13 mouse cellular contexts compared by ENCODE assay signal in genomic region chr11:83410510-83410909, GRCm38 (mm10). TPM values are rescaled to one million over a fixed set of nuclear protein-coding genes. Genes with fewer than 3 reads are reported as not detected.
DNase-seq lines count a peak whose midpoint lies in the region; ATAC-seq and TF ChIP-seq lines count a peak whose summit lies in the region.
"Had no signal": no experiment of that assay in that cellular context is flagged by ENCODE, and none has a peak within 500 bp of the region (broad histone marks: within the 10 kb centered on the region; RNA-seq: fewer than 3 reads in every experiment).

No protein-coding gene starts in this region.

- H3K9ac ChIP-seq in heart, embryonic 11.5 days (ENCODE audit: low read depth, low read length), result peak overlapping the region; percentile 80
- H3K9ac ChIP-seq in CH12.LX (ENCODE audit: insufficient read depth, low read depth), result no peak overlapping the region
- H3K9ac ChIP-seq in forebrain, embryonic 14.5 days (ENCODE audit: low read length), result peak overlapping the region; percentile 89
- 0 out of 2 replicates have a peak overlapping the region, but pooled peaks have one; percentile 73 for H3K9ac ChIP-seq in limb, embryonic 14.5 days (ENCODE audit: low read depth, low read length, severe bottlenecking)

- dilution Hi-C loops in CH12.LX (cut with MboI; ENCODE audit: extremely low pct_ligation_motif_present, extremely low pct_unique_long_range_greater_than_20kb, low sequenced_read_pairs), result no loop called here

- 50% methylated on average over 6 of the region's 6 CpGs for WGBS in heart, embryonic 11.5 days (ENCODE audit: insufficient replicate concordance)
- 33% methylated on average over 6 of the region's 6 CpGs for WGBS in forebrain, embryonic 14.5 days
- 41% methylated on average over 6 of the region's 6 CpGs for WGBS in limb, embryonic 14.5 days

- H3K4me2 ChIP-seq in heart, embryonic 11.5 days, result peak overlapping the region; percentile 84
- H3K4me2 ChIP-seq in CH12.LX (ENCODE audit: insufficient read depth, low read depth, poor library complexity, severe bottlenecking), result no peak overlapping the region
- H3K4me2 ChIP-seq in forebrain, embryonic 14.5 days (ENCODE audit: low read length), result peak overlapping the region; percentile 59
- peak overlapping the region; percentile 86 for H3K4me2 ChIP-seq in limb, embryonic 14.5 days (replicated peaks; ENCODE audit: low read depth, low read length, severe bottlenecking)

- no peak for ATAC-seq in heart, embryonic 11.5 days (replicated peaks; ENCODE audit: insufficient number of reproducible peaks, low FRiP score, low TSS enrichment)
- no peak for ATAC-seq in forebrain, embryonic 14.5 days
- ATAC-seq in limb, embryonic 14.5 days (ENCODE audit: low FRiP score, low read depth), result no peak

- no peaks in the 10 kb centered on the region for H3K36me3 ChIP-seq in heart, embryonic 11.5 days (ENCODE audit: control insufficient read depth, insufficient read depth, low read length)
- H3K36me3 ChIP-seq in CH12.LX (replicated peaks in 1 of 2; ENCODE audit: control insufficient read depth in 1 of 2, insufficient read depth in 1 of 2, low read length in 1 of 2), result peaks cover 0 to 5% of the 10 kb centered on the region in 2 experiments
- no peaks in the 10 kb centered on the region for H3K36me3 ChIP-seq in forebrain, embryonic 14.5 days (ENCODE audit: control insufficient read depth, insufficient read depth, low read length)
- H3K36me3 ChIP-seq in limb, embryonic 14.5 days (ENCODE audit: control insufficient read depth, insufficient read depth, low read length), result no peaks in the 10 kb centered on the region

- H3K27ac ChIP-seq in heart, embryonic 11.5 days (ENCODE audit: low read depth, low read length), result no peak overlapping the region
- no peak overlapping the region for H3K27ac ChIP-seq in CH12.LX (ENCODE audit: insufficient read depth, low read depth)
- H3K27ac ChIP-seq in forebrain, embryonic 14.5 days (ENCODE audit: low read depth, low read length), result no peak overlapping the region
- H3K27ac ChIP-seq in limb, embryonic 14.5 days (replicated peaks; ENCODE audit: low read depth, low read length), result no peak overlapping the region

- in situ Hi-C loops in CH12.LX (cut with MboI; ENCODE audit: low pct_ligation_motif_present, low pct_unique_long_range_greater_than_20kb, low sequenced_read_pairs), result loop anchor here (25.0 kb wide), 1 partner anchor 498 kb away; the partner anchor contains the start of genes Nle1 and Unc45b

- peaks cover 8% of the 10 kb centered on the region; the same call in 1 of the 2 replicates for H3K27me3 ChIP-seq in heart, embryonic 11.5 days (ENCODE audit: control insufficient read depth, insufficient read depth, low read length)
- H3K27me3 ChIP-seq in CH12.LX (replicated peaks), result peaks cover 35% of the 10 kb centered on the region
- H3K27me3 ChIP-seq in forebrain, embryonic 14.5 days (replicated peaks; ENCODE audit: control insufficient read depth, insufficient read depth, low read length), result 0 out of 2 replicates have a peak, but pooled peaks cover 2% of the 10 kb centered on the region
- H3K27me3 ChIP-seq in limb, embryonic 14.5 days (ENCODE audit: control insufficient read depth, insufficient read depth, low read length), result no peaks in the 10 kb centered on the region

- H3K4me3 ChIP-seq in heart, embryonic 11.5 days (ENCODE audit: low read depth, low read length), result peak overlapping the region; percentile 74
- no peak overlapping the region for H3K4me3 ChIP-seq in CH12.LX (replicated peaks in 1 of 3; ENCODE audit: low read depth in 2 of 3, low read length in 2 of 3, poor library complexity in 1 of 3)
- peak overlapping the region; percentile 87 for H3K4me3 ChIP-seq in forebrain, embryonic 14.5 days (ENCODE audit: low read depth, low read length)
- H3K4me3 ChIP-seq in limb, embryonic 14.5 days (replicated peaks; ENCODE audit: low read length), result peak overlapping the region; percentile 68
- H3K4me3 ChIP-seq: myocyte had no signal

- TF ChIP-seq POLR2A in CH12.LX (IDR thresholded peaks at IDR 0.05; ENCODE audit: low read depth, low read length), result no peak
- no peak for TF ChIP-seq POLR2A in limb, embryonic 14.5 days (IDR thresholded peaks at IDR 0.05; ENCODE audit: borderline replicate concordance, extremely low read depth, insufficient read depth, insufficient read length)

- H3K79me2 ChIP-seq in CH12.LX (replicated peaks; ENCODE audit: control insufficient read depth, extremely low read depth, insufficient read depth, poor library complexity, severe bottlenecking), result no peaks in the 10 kb centered on the region

- H3K9me3 ChIP-seq in heart, embryonic 11.5 days (replicated peaks; ENCODE audit: control insufficient read depth, low read length), result no peaks in the 10 kb centered on the region
- no peaks in the 10 kb centered on the region for H3K9me3 ChIP-seq in CH12.LX (replicated peaks; ENCODE audit: low read length)
- no peaks in the 10 kb centered on the region for H3K9me3 ChIP-seq in forebrain, embryonic 14.5 days (replicated peaks; ENCODE audit: control insufficient read depth, low read length)
- H3K9me3 ChIP-seq in limb, embryonic 14.5 days (ENCODE audit: control insufficient read depth, low read length), result no peaks in the 10 kb centered on the region

- no peak for DNase-seq in heart, adult 8-10 months (ENCODE audit: low spot score)
- DNase-seq in CH12.LX (ENCODE audit: extremely low read depth), result no peak
- no peak for DNase-seq in forebrain, embryonic 14.5 days (ENCODE audit: low spot score)
- no peak for DNase-seq in limb, embryonic 14.5 days (ENCODE audit: low spot score)
- no peak for DNase-seq in thymus, postnatal 0 days (ENCODE audit: low spot score)
- no peak for DNase-seq in embryo, embryonic 11 days
- no peak for DNase-seq in spleen, adult 12 weeks (ENCODE audit: low spot score)

- no peak for TF ChIP-seq RAD21 in CH12.LX (IDR thresholded peaks at IDR 0.05; ENCODE audit: low read depth, low read length)

- TF ChIP-seq EP300 in CH12.LX (IDR thresholded peaks at IDR 0.05; ENCODE audit: low read length), result no peak

- no peak for TF ChIP-seq CTCF in CH12.LX (conservative IDR thresholded peaks at IDR 0.05 in 1 of 2, IDR thresholded peaks at IDR 0.05 in 1 of 2; ENCODE audit: low read depth in 2 of 2, low read length in 2 of 2)

- peaks cover 33% of the 10 kb centered on the region for H3K4me1 ChIP-seq in heart, embryonic 11.5 days (ENCODE audit: control insufficient read depth, insufficient read depth, low read length)
- H3K4me1 ChIP-seq in CH12.LX (ENCODE audit: control insufficient read depth in 1 of 2, insufficient read depth in 2 of 2), result peaks cover 17 to 33% of the 10 kb centered on the region in 2 experiments
- peaks cover 6% of the 10 kb centered on the region for H3K4me1 ChIP-seq in forebrain, embryonic 14.5 days (ENCODE audit: control insufficient read depth, insufficient read depth, low read length)
- H3K4me1 ChIP-seq in limb, embryonic 14.5 days (ENCODE audit: control insufficient read depth, insufficient read depth, low read length), result 0 out of 2 replicates have a peak, but pooled peaks cover 9% of the 10 kb centered on the region

TF ChIP-seq in CH12.LX, 34 proteins besides CTCF, POLR2A, EP300 and RAD21 (continues in another document):
- TF ChIP-seq USF1 (IDR thresholded peaks at IDR 0.05; ENCODE audit: low read depth, low read length), result no peak

RNA-seq across cellular contexts. Expression of gene Rasl10b, which starts 1.6 kb away (rescaled TPM):
- 4.4 and 5.3 TPM in 2 replicates for polyA plus RNA-seq in heart, embryonic 11.5 days (2014; fragmentation: Nextera tagmentation; extraction: Ambion mirVana)
- 10 to 100 TPM; 67.6 to 90.2 (median 81.9) TPM for total RNA-seq in heart, adult 8-10 months (2022)
- 0.21 and 0.42 TPM in 2 replicates for total RNA-seq in CH12.LX (2012; rRNA removed)
- not detected in 2 replicates for total RNA-seq in CH12.LX (2014; rRNA removed)
- polyA plus RNA-seq in CH12.LX (2012; ENCODE audit: insufficient read length, low read depth), result 0.08 TPM in 1 of 2 replicates, not detected in the other
- 7.9 and 12.3 TPM in 2 replicates for polyA plus RNA-seq in forebrain, embryonic 14.5 days (2014; fragmentation: Nextera tagmentation; extraction: Ambion mirVana)
- polyA plus RNA-seq in limb, embryonic 14.5 days (2012; rRNA removed), result 8.4 and 12.3 TPM in 2 replicates
- polyA plus RNA-seq in limb, embryonic 14.5 days (2014; fragmentation: Nextera tagmentation; extraction: Ambion mirVana), result 2.2 and 2.4 TPM in 2 replicates
- polyA plus RNA-seq in thymus, postnatal 0 days (2015; fragmentation: Nextera tagmentation; extraction: Ambion mirVana), result 0.24 and 0.26 TPM in 2 replicates
- total RNA-seq: hematopoietic stem cell, adult 5-6 weeks had no signal

RNA-seq across cellular contexts. Expression of gene Gas2l2, which starts 18.7 kb away (rescaled TPM):
- polyA plus RNA-seq in heart, embryonic 11.5 days (2014; fragmentation: Nextera tagmentation; extraction: Ambion mirVana), result 0.10 and 0.14 TPM in 2 replicates
- total RNA-seq in heart, adult 8-10 months (2022), result not detected
- total RNA-seq in CH12.LX (2012; rRNA removed) (not detected in 2 replicates), CH12.LX (2014; rRNA removed) (not detected in 2 replicates)
- not detected in 2 replicates for polyA plus RNA-seq in CH12.LX (2012; ENCODE audit: insufficient read length, low read depth)
- polyA plus RNA-seq in forebrain, embryonic 14.5 days (2014; fragmentation: Nextera tagmentation; extraction: Ambion mirVana), result 0.32 and 0.38 TPM in 2 replicates
- 0.03 and 0.04 TPM in 2 replicates for polyA plus RNA-seq in limb, embryonic 14.5 days (2012; rRNA removed)
- not detected in 2 replicates for polyA plus RNA-seq in limb, embryonic 14.5 days (2014; fragmentation: Nextera tagmentation; extraction: Ambion mirVana)
- polyA plus RNA-seq in thymus, postnatal 0 days (2015; fragmentation: Nextera tagmentation; extraction: Ambion mirVana), result 0.12 and 0.21 TPM in 2 replicates
- total RNA-seq: hematopoietic stem cell, adult 5-6 weeks; left cerebral cortex, postnatal 36 days had no signal
- polyA plus RNA-seq: C2C12; myocyte; spleen, adult 2 months had no signal

RNA-seq across cellular contexts. Expression of gene 1700020L24Rik, which starts 27.0 kb away (rescaled TPM):
- polyA plus RNA-seq in heart, embryonic 11.5 days (2014; fragmentation: Nextera tagmentation; extraction: Ambion mirVana), result 2.1 and 2.3 TPM in 2 replicates
- total RNA-seq in heart, adult 8-10 months (2022), result not detected
- 0.21 and 0.55 TPM in 2 replicates for total RNA-seq in CH12.LX (2012; rRNA removed)
- total RNA-seq in CH12.LX (2014; rRNA removed), result not detected in 2 replicates
- polyA plus RNA-seq in CH12.LX (2012; ENCODE audit: insufficient read length, low read depth), result 0.34 and 0.40 TPM in 2 replicates
- polyA plus RNA-seq in forebrain, embryonic 14.5 days (2014; fragmentation: Nextera tagmentation; extraction: Ambion mirVana), result 0.36 TPM in 1 of 2 replicates, not detected in the other
- 0.57 and 1.2 TPM in 2 replicates for polyA plus RNA-seq in limb, embryonic 14.5 days (2012; rRNA removed)
- polyA plus RNA-seq in limb, embryonic 14.5 days (2014; fragmentation: Nextera tagmentation; extraction: Ambion mirVana), result 0.33 and 0.39 TPM in 2 replicates
- polyA plus RNA-seq in thymus, postnatal 0 days (2015; fragmentation: Nextera tagmentation; extraction: Ambion mirVana), result 2.2 and 2.7 TPM in 2 replicates

RNA-seq across cellular contexts. Expression of gene Mmp28, which starts 52.4 kb away (rescaled TPM):
- polyA plus RNA-seq in heart, embryonic 11.5 days (2014; fragmentation: Nextera tagmentation; extraction: Ambion mirVana), result 3.3 and 5.6 TPM in 2 replicates
- 1 to 10 TPM; 2.4 to 5.4 (median 3.6) TPM for total RNA-seq in heart, adult 8-10 months (2022)
- total RNA-seq in CH12.LX (2012; rRNA removed) (0.04 and 0.17 TPM in 2 replicates), CH12.LX (2014; rRNA removed) (not detected in 2 replicates)
- polyA plus RNA-seq in CH12.LX (2012; ENCODE audit: insufficient read length, low read depth), result not detected in 2 replicates
- 1.8 and 2.2 TPM in 2 replicates for polyA plus RNA-seq in forebrain, embryonic 14.5 days (2014; fragmentation: Nextera tagmentation; extraction: Ambion mirVana)
- 4.6 and 5.7 TPM in 2 replicates for polyA plus RNA-seq in limb, embryonic 14.5 days (2012; rRNA removed)
- polyA plus RNA-seq in limb, embryonic 14.5 days (2014; fragmentation: Nextera tagmentation; extraction: Ambion mirVana), result 2.4 and 3.6 TPM in 2 replicates
- 1.4 and 2.3 TPM in 2 replicates for polyA plus RNA-seq in thymus, postnatal 0 days (2015; fragmentation: Nextera tagmentation; extraction: Ambion mirVana)

Comparison
In these comparisons a context has a peak if more than half of its experiments do, and no peak if none do; other contexts are left out.
1. H3K4me3 ChIP-seq: peak in heart, embryonic 11.5 days (single experiment), forebrain, embryonic 14.5 days (single experiment) and limb, embryonic 14.5 days (single experiment); none in CH12.LX (0 of 3).